Mouse (Mus musculus) embryo, embryonic 10.5 days (tissue): ENCODE data around the gene Usp32.

Experiments
- DNase-seq: peaks from one replicate; pipeline ENCODE4 v3.0.0-alpha.2; 2015; ENCODE audit warnings: low spot score

Gene Usp32

DNA sequence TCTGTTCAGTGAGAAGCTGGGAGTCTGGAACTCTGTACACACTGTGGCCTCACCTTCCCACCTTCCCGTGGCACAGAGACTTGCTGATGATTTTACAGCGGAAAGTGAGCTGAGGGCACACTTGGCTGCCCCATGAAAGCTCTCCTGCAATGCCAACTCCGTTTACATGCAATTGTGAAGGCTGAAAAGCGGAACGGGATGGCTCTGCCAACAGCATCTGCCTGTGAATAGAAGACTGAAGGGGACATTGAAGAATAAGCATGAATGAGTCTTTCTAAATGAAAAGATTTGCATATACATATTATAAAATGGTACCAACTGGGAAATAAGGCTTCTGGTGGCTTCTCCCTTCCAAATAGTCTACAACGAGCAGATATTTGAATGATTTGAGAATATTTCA, 192.8 kb downstream of the Usp32 start:
- DNase-seq, result no peak

DNA sequence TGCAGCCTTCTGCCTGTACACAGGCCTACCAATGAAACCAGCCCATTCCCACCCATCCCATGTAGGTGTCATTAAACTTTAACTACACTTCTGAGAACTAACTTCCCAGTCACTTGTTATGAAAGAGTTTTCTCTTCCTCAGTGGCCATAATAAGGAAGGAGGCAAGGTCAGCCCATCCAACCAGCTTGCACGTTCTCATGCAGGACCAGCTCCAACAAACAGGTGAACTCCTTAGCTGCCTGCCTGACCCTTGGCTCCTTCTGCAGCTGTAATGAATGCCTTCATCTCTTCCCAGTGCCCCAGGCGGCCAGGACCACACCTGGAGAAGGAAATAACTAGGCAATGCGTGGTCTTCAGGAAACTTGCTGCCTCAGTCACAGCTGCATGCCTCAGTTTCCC, 194.1 kb downstream of the Usp32 start:
- DNase-seq, result no peak

DNA sequence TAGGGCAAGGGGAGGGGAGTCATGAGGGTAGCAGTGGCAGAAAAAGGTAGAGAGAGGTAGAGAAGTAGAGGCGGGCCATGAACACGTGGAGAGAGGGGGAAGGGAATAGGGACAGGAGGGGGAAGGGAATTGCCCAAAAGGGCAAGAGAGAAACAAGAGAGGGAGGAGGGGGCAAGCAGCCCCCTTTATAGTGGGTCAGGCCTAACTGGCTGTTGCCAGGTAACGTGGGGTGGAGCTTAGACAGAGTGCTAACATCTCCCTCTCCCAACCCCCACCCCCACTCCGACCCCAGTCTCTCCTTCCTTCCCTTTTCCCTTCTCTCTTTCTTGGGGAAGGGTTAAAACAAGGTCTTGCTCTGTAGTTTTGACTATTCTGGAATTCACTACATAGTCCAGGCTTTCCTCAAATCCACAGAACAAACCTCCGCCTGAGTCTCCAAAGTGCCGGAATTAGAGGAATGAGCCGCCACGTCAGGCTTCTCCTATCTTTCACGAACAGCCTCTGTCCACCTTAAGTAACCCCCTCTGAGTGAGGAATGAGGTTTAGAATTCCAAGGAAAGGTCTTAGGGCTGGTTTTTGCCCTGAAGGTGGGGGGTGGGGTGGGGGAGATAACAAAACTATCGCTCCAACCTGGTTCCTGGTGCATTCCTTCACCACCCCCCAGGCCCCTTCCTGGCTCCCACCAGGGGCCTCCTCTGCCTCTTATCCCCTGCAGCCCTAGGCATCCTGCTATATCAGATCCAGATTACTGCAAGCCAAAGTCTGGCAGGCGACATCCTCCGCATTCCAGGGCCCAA, 195.1 kb downstream of the Usp32 start:
- DNase-seq, result peak; percentile 67

- peak; percentile 90 for DNase-seq
These were observed 196.0 kb downstream of the Usp32 start for GRCm38 (mm10) chr11:84943948-84944347.

- no peak for DNase-seq
These were observed 199.8 kb downstream of the Usp32 start for GRCm38 (mm10) chr11:84940140-84940539.

- no peak for DNase-seq
These were observed 200.4 kb downstream of the Usp32 start for GRCm38 (mm10) chr11:84939508-84940053.
